Mouse (Mus musculus): ENCODE measurements around the gene Tmem129.

DNA sequence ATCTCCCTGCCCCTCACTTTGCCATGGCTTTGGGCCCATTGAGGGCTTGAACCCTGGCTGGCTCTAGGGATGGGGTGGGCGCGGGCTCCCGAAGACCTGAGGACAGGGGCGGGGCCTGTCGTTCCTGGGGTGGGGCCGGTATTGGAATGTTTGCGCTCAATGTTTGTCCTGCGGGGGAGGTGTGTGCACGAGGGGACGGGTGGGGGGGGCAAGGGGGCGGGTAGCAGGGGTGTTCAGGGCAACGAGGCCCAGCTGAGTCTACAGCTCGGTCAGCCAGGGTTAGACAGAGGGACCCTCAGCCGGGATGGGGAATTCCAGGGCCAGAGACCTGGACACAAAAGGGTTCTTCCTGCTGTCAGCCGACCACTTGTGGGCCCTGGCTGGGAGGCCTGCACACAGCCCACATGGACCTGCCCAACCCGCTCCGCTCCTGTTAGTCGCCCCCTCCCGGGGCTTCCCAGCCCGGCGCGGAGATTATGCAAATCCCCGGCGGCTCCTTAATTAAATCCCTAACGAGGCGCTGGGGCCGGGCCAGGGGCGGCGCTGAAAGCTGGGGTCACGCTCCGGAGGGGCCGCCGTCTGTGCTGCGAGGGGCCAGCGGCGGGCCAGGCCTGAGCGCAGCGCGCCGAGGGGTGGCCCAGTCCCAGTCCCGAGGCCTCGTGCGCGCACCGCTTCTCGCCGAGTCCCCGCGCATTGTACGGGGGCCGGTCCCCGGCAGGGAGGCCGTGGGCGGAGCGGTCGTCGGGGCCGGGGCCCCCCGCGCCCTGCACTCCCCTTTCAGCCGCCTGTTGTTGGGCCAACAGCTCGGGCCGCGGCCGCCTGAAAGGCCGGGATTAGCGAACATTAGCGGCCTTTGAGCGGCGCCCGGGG lies 36.9 kb upstream of the Tmem129 start:
- TF ChIP-seq POLR2A (IDR thresholded peaks at IDR 0.05; ENCODE audit: low read depth, low read length) (no peak), CTCF (IDR thresholded peaks at IDR 0.05; ENCODE audit: borderline replicate concordance, insufficient read depth, low read length) (no peak)

All from embryonic fibroblast, embryonic 13.5 days (primary cell).